Mouse (Mus musculus) cortical plate, adult 2 months (tissue): ENCODE measurements around the gene Pold3.

Source experiments
- CTCF ChIP-seq: fragments of 200-500 bp; IDR thresholded peaks from 2 replicates; pipeline ENCODE4 v1.5.1; 2011; ENCODE audit warnings: mild to moderate bottlenecking, control low read depth, low read length; ENCODE audit not compliant: insufficient read depth; ENCODE audit errors: extremely low read depth
- POLR2A ChIP-seq: fragments of 200-500 bp; IDR thresholded peaks from 2 replicates; pipeline ENCODE4 v1.6.1; 2011; ENCODE audit warnings: mild to moderate bottlenecking, low read length, control low read depth; ENCODE audit not compliant: insufficient read depth; ENCODE audit errors: extremely low read depth

- peak; percentile 50 for TF ChIP-seq CTCF
- no peak for TF ChIP-seq POLR2A
Measured at GRCm38 (mm10) chr7:100123486-100123885, 2.1 kb upstream of the Pold3 start.
